Mouse (Mus musculus) heart, embryonic 14.5 days (tissue): ENCODE measurements around the gene Ppig. TPM values are rescaled to one million over a fixed set of nuclear protein-coding genes. Genes with fewer than 3 reads are reported as not detected.

Source experiments
- ATAC-seq: fragments of 200-750 bp; cut with Nextera tagmentation; 2 replicates; pipeline ENCODE4 v1.8.0; 2017; ENCODE audit warnings: low read depth, moderate TSS enrichment; ENCODE audit not compliant: insufficient number of reproducible peaks, insufficient read depth, low FRiP score
- H3K27ac ChIP-seq, 2 experiments: fragments of 200-500 bp in 1 of 2; fragments of 300-500 bp in 1 of 2; sonication (generic) in 1 of 2; replicated peaks in 1 of 2; 2 replicates each; pipeline ENCODE4 v1.5.1; 2012 to 2014; ENCODE audit warnings: low read depth in 2 of 2, low read length in 2 of 2, control low read depth in 1 of 2, mild to moderate bottlenecking in 1 of 2, mixed read lengths in 1 of 2; ENCODE audit not compliant: control insufficient read depth in 1 of 2, insufficient read depth in 1 of 2
- H3K27me3 ChIP-seq: fragments of 300-500 bp; sonication (generic); 2 replicates; pipeline ENCODE4 v1.6.1; 2014; ENCODE audit warnings: mild to moderate bottlenecking, low read length, control low read depth; ENCODE audit not compliant: control insufficient read depth, insufficient read depth
- H3K36me3 ChIP-seq: fragments of 300-500 bp; sonication (generic); 2 replicates; pipeline ENCODE4 v1.6.1; 2014; ENCODE audit warnings: mild to moderate bottlenecking, control low read depth, low read length, mixed read lengths; ENCODE audit not compliant: control insufficient read depth, insufficient read depth
- H3K4me1 ChIP-seq, 2 experiments: fragments of 200-500 bp in 1 of 2; fragments of 300-500 bp in 1 of 2; sonication (generic) in 1 of 2; 2 replicates each; pipeline ENCODE4 v1.6.1; 2012 to 2014; ENCODE audit warnings: low read length in 2 of 2, control low read depth in 1 of 2, mixed read lengths in 1 of 2; ENCODE audit not compliant: control insufficient read depth in 2 of 2, insufficient read depth in 2 of 2
- H3K4me2 ChIP-seq: fragments of 300-500 bp; sonication (generic); 2 replicates; pipeline ENCODE4 v1.6.1; 2014; ENCODE audit warnings: mild to moderate bottlenecking, low read length
- H3K4me3 ChIP-seq, 2 experiments: fragments of 200-500 bp in 1 of 2; fragments of 300-500 bp in 1 of 2; sonication (generic) in 1 of 2; 2 replicates each; pipeline ENCODE4 v1.5.1; 2012 to 2014; ENCODE audit warnings: low read length in 2 of 2, mild to moderate bottlenecking in 2 of 2, control low read depth in 1 of 2, low read depth in 1 of 2, moderate library complexity in 1 of 2; ENCODE audit not compliant: control insufficient read depth in 1 of 2, insufficient read depth in 1 of 2
- H3K9ac ChIP-seq: fragments of 300-500 bp; sonication (generic); 2 replicates; pipeline ENCODE4 v1.6.1; 2014; ENCODE audit warnings: mild to moderate bottlenecking, low read length
- H3K9me3 ChIP-seq: fragments of 300-500 bp; sonication (generic); 2 replicates; pipeline ENCODE4 v1.6.1; 2016; ENCODE audit warnings: low read length, control low read depth; ENCODE audit not compliant: control insufficient read depth
- WGBS: fragments of 180-500 bp; shearing (Covaris S2); extraction: QIAGEN DNeasy Blood & Tissue Kit; methylation state at CpG from one replicate; pipeline ENCODE4 v1.1.7; 2014; 5-methylcytosine and 5-hydroxymethylcytosine counted together
- polyA plus RNA-seq: library from polyadenylated mRNA; unstranded; fragments of >200 nt; fragmentation: Nextera tagmentation; extraction: Ambion mirVana; gene quantifications from 2 replicates; pipeline ENCODE4 v1.2.1, GENCODE M21; 2014

The Ppig gene
- polyA plus RNA-seq, 1 experiment from 2014 or later, result 64.9 TPM

GRCm38 (mm10) chr2:69788974-69789373 lies 66.6 kb downstream of the Ppig start:
- WGBS, result 28% methylated on average over 9 of the region's 9 CpGs
- Histone ChIP-seq H3K27ac (peak overlapping the region in 1 of 2 experiments; percentile 81; a peak in 1 of 4 replicates), H3K36me3 (peaks cover 17% of the 10 kb centered on the region), H3K9me3 (no peaks in the 10 kb centered on the region), H3K9ac (peak overlapping the region; percentile 85), H3K4me2 (peak overlapping the region; percentile 85), H3K27me3 (no peaks in the 10 kb centered on the region), H3K4me1 (no peaks in the 10 kb centered on the region), H3K4me3 (peak overlapping the region; percentile 62 to 73)
- peak; percentile 17; the same call in 1 of the 2 replicates for ATAC-seq

GRCm38 (mm10) chr2:69789429-69790069 lies 67.2 kb downstream of the Ppig start, which contains the start of the genes Ccdc173 and Phospho2:
TSS of gene Ccdc173 (minus strand) at chr2:69789575.
TSS of gene Phospho2 (plus strand) at chr2:69789623.
- ATAC-seq, result peak; percentile 94
- Histone ChIP-seq H3K4me3 (peak within 1 kb of the TSS; percentile 62 to 73), H3K36me3 (peaks cover 17% of the 10 kb centered on the region), H3K9me3 (no peaks in the 10 kb centered on the region), H3K4me2 (peak within 1 kb of the TSS; percentile 85), H3K4me1 (no peaks in the 10 kb centered on the region), H3K9ac (peak within 1 kb of the TSS; percentile 85), H3K27me3 (no peaks in the 10 kb centered on the region), H3K27ac (peak within 1 kb of the TSS; percentile 68 to 81)
- 1% methylated on average over 48 of the region's 48 CpGs for WGBS

- H3K4me3 ChIP-seq, result peak overlapping the region; percentile 62 to 73; a peak in 3 of 4 replicates
- no peaks in the 10 kb centered on the region for H3K9me3 ChIP-seq
- H3K36me3 ChIP-seq, result peaks cover 24% of the 10 kb centered on the region
- no peak for ATAC-seq
- H3K4me2 ChIP-seq, result peak overlapping the region; percentile 85
- WGBS, result 2% methylated on average over 10 of the region's 10 CpGs
- peak overlapping the region in 1 of 2 experiments; percentile 81; a peak in 2 of 4 replicates for H3K27ac ChIP-seq
- H3K27me3 ChIP-seq, result no peaks in the 10 kb centered on the region
- peak overlapping the region; percentile 85 for H3K9ac ChIP-seq
- no peaks in the 10 kb centered on the region for H3K4me1 ChIP-seq
These were observed 67.9 kb downstream of the Ppig start for GRCm38 (mm10) chr2:69790285-69790684.

- peak overlapping the region; percentile 85 for H3K4me2 ChIP-seq
- H3K27me3 ChIP-seq, result no peaks in the 10 kb centered on the region
- no peaks in the 10 kb centered on the region for H3K9me3 ChIP-seq
- no peak for ATAC-seq
- H3K9ac ChIP-seq, result no peak overlapping the region
- H3K27ac ChIP-seq, result no peak overlapping the region
- H3K4me3 ChIP-seq, result no peak overlapping the region
- WGBS, result 71% methylated on average over 4 of the region's 4 CpGs
- peaks cover 28% of the 10 kb centered on the region for H3K36me3 ChIP-seq
- H3K4me1 ChIP-seq, result no peaks in the 10 kb centered on the region
These were observed 68.4 kb downstream of the Ppig start for GRCm38 (mm10) chr2:69790722-69791121.

DNA sequence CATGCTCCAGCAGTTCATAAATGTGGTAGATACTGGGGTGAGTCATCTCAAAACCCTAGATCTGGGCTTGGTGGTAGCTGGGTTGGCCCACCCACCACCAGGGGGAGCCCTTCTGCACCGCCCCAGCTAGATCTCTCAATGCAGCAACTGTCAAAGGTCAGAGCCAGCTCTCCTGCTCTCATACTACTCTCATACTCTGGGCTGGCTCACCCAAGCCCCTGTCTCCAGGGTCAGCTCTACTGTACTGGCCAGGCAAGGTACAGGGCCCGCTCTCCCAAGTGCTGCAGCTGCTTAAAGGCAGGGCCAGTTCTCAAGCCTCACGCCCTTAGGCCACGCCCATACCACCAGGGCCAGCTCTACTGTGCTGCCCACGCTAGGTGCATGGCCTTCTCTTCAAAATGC lies 80.6 kb downstream of the Ppig start:
- H3K36me3 ChIP-seq, result 0 out of 2 replicates have a peak, but pooled peaks cover under 1% of the 10 kb centered on the region
- H3K9ac ChIP-seq, result no peak overlapping the region
- H3K4me1 ChIP-seq, result peaks cover 0 to 2% of the 10 kb centered on the region in 2 experiments; a peak in 1 of 4 replicates
- H3K9me3 ChIP-seq, result no peaks in the 10 kb centered on the region
- no peaks in the 10 kb centered on the region for H3K27me3 ChIP-seq
- no peak overlapping the region for H3K27ac ChIP-seq
- 57% methylated on average over 5 of the region's 5 CpGs for WGBS
- H3K4me3 ChIP-seq, result no peak overlapping the region
- ATAC-seq, result peak; percentile 64
- H3K4me2 ChIP-seq, result peak overlapping the region; percentile 35

Other genes with a start within 250 kb of the Ppig start
- gene Lrp2, start 136.5 kb upstream of the Ppig start, polyA plus RNA-seq, result 0.85 and 1.00 TPM in 2 replicates
- gene Bbs5, start 75.4 kb upstream of the Ppig start, polyA plus RNA-seq, result 10.7 and 12.1 TPM in 2 replicates
- 23.2 and 28.0 TPM in 2 replicates for gene Klhl41, start 52.4 kb upstream of the Ppig start, polyA plus RNA-seq
- 24.0 and 24.8 TPM in 2 replicates for gene Fastkd1, start 9.0 kb upstream of the Ppig start, polyA plus RNA-seq
- gene Ccdc173, start 67.0 kb downstream of the Ppig start, polyA plus RNA-seq, result 1.5 and 1.8 TPM in 2 replicates
- gene Phospho2, start 67.1 kb downstream of the Ppig start, polyA plus RNA-seq, result 18.8 and 20.2 TPM in 2 replicates
- 57.1 and 59.9 TPM in 2 replicates for gene Klhl23, start 99.4 kb downstream of the Ppig start, polyA plus RNA-seq
- gene Ssb, start 139.0 kb downstream of the Ppig start, polyA plus RNA-seq, result 186 and 187 TPM in 2 replicates
- 39.4 and 44.1 TPM in 2 replicates for gene Mettl5, start 163.1 kb downstream of the Ppig start, polyA plus RNA-seq
- gene Ubr3, start 174.7 kb downstream of the Ppig start, polyA plus RNA-seq, result 17.4 and 19.9 TPM in 2 replicates